Mouse (Mus musculus) ES-Bruce4 (cell line): ENCODE measurements around the gene Nubp1. TPM values are rescaled to one million over a fixed set of nuclear protein-coding genes. Genes with fewer than 3 reads are reported as not detected.

ENCODE experiments used
- H3K27ac ChIP-seq: 2 replicates; pipeline ENCODE4 v1.5.1; 2012; ENCODE audit warnings: low read length, inconsistent platforms; ENCODE audit not compliant: insufficient read depth
- H3K27me3 ChIP-seq: 2 replicates; pipeline ENCODE4 v1.6.1; 2012; ENCODE audit warnings: mild to moderate bottlenecking, low read length, inconsistent platforms; ENCODE audit not compliant: control insufficient read depth, poor library complexity, insufficient read depth, severe bottlenecking
- H3K36me3 ChIP-seq: 2 replicates; pipeline ENCODE4 v1.6.1; 2012; ENCODE audit warnings: inconsistent platforms, mild to moderate bottlenecking, low read length, moderate library complexity; ENCODE audit not compliant: control insufficient read depth, poor library complexity, insufficient read depth, severe bottlenecking
- H3K4me1 ChIP-seq: one replicate; pipeline ENCODE4 v1.8.1; 2011; ENCODE audit warnings: low read length; ENCODE audit not compliant: control insufficient read depth, insufficient read depth
- H3K4me3 ChIP-seq: 2 replicates; pipeline ENCODE4 v1.5.1; 2011; ENCODE audit warnings: low read depth, mild to moderate bottlenecking, low read length
- H3K9ac ChIP-seq: 2 replicates; pipeline ENCODE4 v1.6.1; 2012; ENCODE audit warnings: low read depth, mild to moderate bottlenecking, inconsistent platforms; ENCODE audit not compliant: poor library complexity, severe bottlenecking
- H3K9me3 ChIP-seq: replicated peaks from 2 replicates; pipeline ENCODE4 v1.6.1; 2012; ENCODE audit warnings: mild to moderate bottlenecking, low read length, inconsistent platforms; ENCODE audit not compliant: control insufficient read depth, poor library complexity, insufficient read depth, severe bottlenecking
- CTCF ChIP-seq: IDR thresholded peaks from one replicate; pipeline ENCODE4 v1.8.1; 2011; ENCODE audit warnings: low read depth, low read length
- EP300 ChIP-seq: IDR thresholded peaks from 2 replicates; pipeline ENCODE4 v1.6.1; 2011; ENCODE audit warnings: low read depth, low read length; ENCODE audit not compliant: insufficient read depth
- POLR2A ChIP-seq: IDR thresholded peaks from one replicate; pipeline ENCODE4 v1.8.1; 2011; ENCODE audit warnings: low read length; ENCODE audit not compliant: insufficient read depth
- polyA plus RNA-seq: library from polyadenylated mRNA; stranded (reverse); fragments of >200 nt; gene quantifications from 2 replicates; pipeline ENCODE4 v1.2.4, GENCODE M21; 2011; ENCODE audit warnings: low read depth; ENCODE audit not compliant: missing spikeins, insufficient read depth, insufficient read length

Gene Nubp1
- polyA plus RNA-seq, 1 experiment = 25.7 TPM

DNA sequence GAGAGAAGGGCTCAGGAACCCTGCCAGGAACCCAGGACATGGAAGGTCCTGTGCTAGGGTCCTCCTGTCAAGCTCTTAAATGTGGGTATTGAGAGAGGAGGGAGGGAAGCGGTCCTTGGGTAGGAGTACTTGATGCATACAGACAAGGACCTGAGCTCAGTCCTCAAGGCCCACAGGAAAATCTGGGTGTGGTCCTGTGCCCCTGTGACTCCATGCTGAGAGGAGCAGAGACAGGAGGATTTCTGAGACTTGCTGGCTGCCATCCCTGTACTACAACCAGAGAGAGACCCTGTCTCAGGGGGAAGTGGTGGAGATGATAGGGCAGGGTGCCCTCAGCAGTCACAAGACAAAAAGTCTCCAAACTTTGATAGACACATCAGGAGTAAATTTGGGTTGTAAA, 41.8 kb upstream of the Nubp1 start:
- no peaks in the 10 kb centered on the region for H3K27me3 ChIP-seq
- peaks cover 16% of the 10 kb centered on the region for H3K4me1 ChIP-seq
- H3K4me3 ChIP-seq = no peak overlapping the region
- no peak overlapping the region for H3K9ac ChIP-seq
- H3K36me3 ChIP-seq = no peaks in the 10 kb centered on the region
- no peaks in the 10 kb centered on the region for H3K9me3 ChIP-seq
- no peak overlapping the region for H3K27ac ChIP-seq
- no peak for TF ChIP-seq EP300
- no peak for TF ChIP-seq CTCF
- no peak for TF ChIP-seq POLR2A

GRCm38 (mm10) chr16:10372372-10372771, 39.4 kb upstream of the Nubp1 start:
- Histone ChIP-seq H3K4me3 (no peak overlapping the region), H3K4me1 (peaks cover 10% of the 10 kb centered on the region), H3K9ac (no peak overlapping the region), H3K27me3 (no peaks in the 10 kb centered on the region), H3K27ac (no peak overlapping the region), H3K36me3 (no peaks in the 10 kb centered on the region), H3K9me3 (no peaks in the 10 kb centered on the region)
- TF ChIP-seq CTCF (no peak), POLR2A (no peak), EP300 (no peak)

DNA sequence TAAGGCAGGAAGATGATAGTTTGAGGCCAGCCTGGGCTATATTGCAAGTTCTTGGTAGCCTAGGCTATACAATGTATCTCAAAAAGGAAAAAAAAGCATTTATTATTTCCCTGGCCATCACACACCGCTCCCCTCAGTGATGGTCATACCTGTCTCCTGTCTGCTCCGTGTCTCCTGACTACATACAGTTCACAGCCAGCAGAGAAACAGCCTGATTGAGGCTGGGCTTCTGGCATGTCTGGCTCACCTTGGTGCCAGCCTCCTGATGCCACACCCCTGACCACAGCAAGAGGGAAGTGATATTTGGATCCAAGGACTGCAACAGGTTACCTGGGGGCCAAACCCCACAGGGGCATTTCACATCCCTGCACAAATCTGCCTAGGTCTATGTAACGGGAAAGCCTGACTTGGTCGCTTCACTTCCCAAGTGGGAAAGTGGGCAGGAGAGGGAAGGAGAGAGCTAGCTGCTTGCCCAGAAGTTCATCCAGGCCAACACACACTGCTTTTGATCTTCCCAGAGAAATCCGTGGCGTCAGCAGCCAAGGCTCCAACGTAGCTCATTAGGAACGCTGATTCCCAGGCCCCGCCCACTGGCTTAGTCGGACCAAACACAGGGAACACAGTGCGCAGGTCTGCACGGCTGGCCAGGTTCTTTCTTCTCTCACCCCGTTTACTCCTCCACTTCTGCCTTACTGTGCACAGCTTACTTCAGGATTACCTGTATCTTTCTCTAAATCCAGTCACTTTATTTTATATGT, 37.3 kb upstream of the Nubp1 start:
- H3K4me3 ChIP-seq = peak overlapping the region; percentile 39; the same call in 1 of the 2 replicates
- no peaks in the 10 kb centered on the region for H3K27me3 ChIP-seq
- H3K4me1 ChIP-seq = peaks cover 9% of the 10 kb centered on the region
- no peaks in the 10 kb centered on the region for H3K36me3 ChIP-seq
- TF ChIP-seq EP300 (no peak), CTCF (no peak), POLR2A (no peak)
- H3K9ac ChIP-seq = no peak overlapping the region
- no peak overlapping the region for H3K27ac ChIP-seq
- no peaks in the 10 kb centered on the region for H3K9me3 ChIP-seq

GRCm38 (mm10) chr16:10377286-10377685, 34.5 kb upstream of the Nubp1 start:
- no peaks in the 10 kb centered on the region for H3K27me3 ChIP-seq
- no peak overlapping the region for H3K27ac ChIP-seq
- TF ChIP-seq EP300 (no peak), CTCF (no peak), POLR2A (no peak)
- no peaks in the 10 kb centered on the region for H3K36me3 ChIP-seq
- no peak overlapping the region for H3K9ac ChIP-seq
- H3K4me1 ChIP-seq = peaks cover 2% of the 10 kb centered on the region
- H3K4me3 ChIP-seq = no peak overlapping the region
- H3K9me3 ChIP-seq = no peaks in the 10 kb centered on the region

GRCm38 (mm10) chr16:10379531-10379930, 32.2 kb upstream of the Nubp1 start:
- H3K9ac ChIP-seq = no peak overlapping the region
- no peaks in the 10 kb centered on the region for H3K36me3 ChIP-seq
- no peak overlapping the region for H3K4me3 ChIP-seq
- H3K9me3 ChIP-seq = no peaks in the 10 kb centered on the region
- no peak for TF ChIP-seq CTCF
- no peak for TF ChIP-seq POLR2A
- TF ChIP-seq EP300 = no peak
- H3K27ac ChIP-seq = no peak overlapping the region
- peaks cover 2% of the 10 kb centered on the region for H3K4me1 ChIP-seq
- no peaks in the 10 kb centered on the region for H3K27me3 ChIP-seq

GRCm38 (mm10) chr16:10384060-10384497, 27.7 kb upstream of the Nubp1 start:
- Histone ChIP-seq H3K27me3 (no peaks in the 10 kb centered on the region), H3K36me3 (no peaks in the 10 kb centered on the region), H3K4me1 (no peaks in the 10 kb centered on the region), H3K4me3 (no peak overlapping the region), H3K9ac (no peak overlapping the region), H3K27ac (no peak overlapping the region), H3K9me3 (no peaks in the 10 kb centered on the region)
- TF ChIP-seq CTCF = no peak
- peak; percentile 23; the same call in 1 of the 2 replicates for TF ChIP-seq EP300
